Mouse (Mus musculus) CH12.LX (cell line): ENCODE results near the gene 1700037C18Rik. TPM values are rescaled to one million over a fixed set of nuclear protein-coding genes. Genes with fewer than 3 reads are reported as not detected.

Source experiments
- DNase-seq: peaks from one replicate; pipeline ENCODE4 v3.0.0-alpha.2; 2013; ENCODE audit errors: extremely low read depth
- H3K27ac ChIP-seq: 2 replicates; pipeline ENCODE4 v1.5.1; 2012; ENCODE audit warnings: low read depth, mild to moderate bottlenecking, control low read depth, moderate library complexity; ENCODE audit not compliant: insufficient read depth
- H3K27me3 ChIP-seq: replicated peaks from 2 replicates; pipeline ENCODE3; 2012; ENCODE audit warnings: inconsistent platforms
- H3K36me3 ChIP-seq, 2 experiments: replicated peaks in 1 of 2; 2 replicates each; pipeline versions ENCODE3 to v1.6.1; 2012; ENCODE audit warnings: inconsistent platforms in 1 of 2, low read length in 1 of 2, mild to moderate bottlenecking in 1 of 2, mixed read lengths in 1 of 2, moderate library complexity in 1 of 2; ENCODE audit not compliant: control insufficient read depth in 1 of 2, insufficient read depth in 1 of 2
- H3K4me1 ChIP-seq, 2 experiments: 2 replicates each; pipeline ENCODE4 v1.6.1; 2012; ENCODE audit warnings: inconsistent platforms in 1 of 2, moderate library complexity in 1 of 2; ENCODE audit not compliant: insufficient read depth in 2 of 2, control insufficient read depth in 1 of 2
- H3K4me2 ChIP-seq: 2 replicates; pipeline ENCODE4 v1.6.1; 2012; ENCODE audit warnings: low read depth, mild to moderate bottlenecking, control low read depth; ENCODE audit not compliant: poor library complexity, insufficient read depth, severe bottlenecking
- H3K4me3 ChIP-seq, 3 experiments: fragments of 150-350 bp in 1 of 3; sonication (generic) in 1 of 3; replicated peaks in 1 of 3; 2 replicates each; pipeline versions ENCODE3 to v1.5.1; 2011 to 2012; ENCODE audit warnings: low read depth in 2 of 3, low read length in 2 of 3, mild to moderate bottlenecking in 2 of 3, moderate library complexity in 2 of 3, control low read depth in 1 of 3, improper control_type of control experiment in 1 of 3, inconsistent platforms in 1 of 3, mixed read lengths in 1 of 3; ENCODE audit not compliant: poor library complexity in 1 of 3
- H3K79me2 ChIP-seq: replicated peaks from 2 replicates; pipeline ENCODE4 v1.6.1; 2012; ENCODE audit warnings: mild to moderate bottlenecking, moderate library complexity; ENCODE audit not compliant: control insufficient read depth, poor library complexity, insufficient read depth, severe bottlenecking; ENCODE audit errors: extremely low read depth
- H3K9ac ChIP-seq: 2 replicates; pipeline ENCODE4 v1.6.1; 2012; ENCODE audit warnings: low read depth, mild to moderate bottlenecking, control low read depth, moderate library complexity; ENCODE audit not compliant: insufficient read depth
- H3K9me3 ChIP-seq: replicated peaks from 2 replicates; pipeline ENCODE3; 2012; ENCODE audit warnings: low read length, inconsistent platforms, mixed read lengths
- BHLHE40 ChIP-seq: IDR thresholded peaks from 2 replicates; pipeline ENCODE4 v1.6.1; 2011; ENCODE audit warnings: mild to moderate bottlenecking, low read depth, low read length, improper control_type of control experiment
- CHD2 ChIP-seq: IDR thresholded peaks from 2 replicates; pipeline ENCODE4 v1.6.1; 2011; ENCODE audit warnings: low read length, improper control_type of control experiment
- CTCF ChIP-seq, 2 experiments: IDR thresholded peaks in 1 of 2; conservative IDR thresholded peaks in 1 of 2; 2 replicates each; pipeline ENCODE4 v1.5.1; 2011 to 2012; ENCODE audit warnings: low read depth in 2 of 2, low read length in 2 of 2, improper control_type of control experiment in 1 of 2, inconsistent platforms in 1 of 2, mild to moderate bottlenecking in 1 of 2, moderate library complexity in 1 of 2
- ELF1 ChIP-seq: IDR thresholded peaks from 2 replicates; pipeline ENCODE4 v1.6.1; 2014; ENCODE audit warnings: low read depth, mild to moderate bottlenecking, inconsistent platforms, low read length, improper control_type of control experiment
- EP300 ChIP-seq: IDR thresholded peaks from 2 replicates; pipeline ENCODE4 v1.6.1; 2011; ENCODE audit warnings: low read length, improper control_type of control experiment
- ETS1 ChIP-seq: conservative IDR thresholded peaks from 2 replicates; pipeline ENCODE4 v1.6.1; 2012; ENCODE audit warnings: low read depth, mild to moderate bottlenecking, inconsistent platforms, low read length, improper control_type of control experiment, moderate library complexity
- HCFC1 ChIP-seq: IDR thresholded peaks from 2 replicates; pipeline ENCODE4 v1.6.1; 2012; ENCODE audit warnings: low read depth, mild to moderate bottlenecking, inconsistent platforms, low read length, improper control_type of control experiment
- JUND ChIP-seq: conservative IDR thresholded peaks from 2 replicates; pipeline ENCODE4 v1.6.1; 2011; ENCODE audit warnings: low read depth, low read length, improper control_type of control experiment
- KAT2A ChIP-seq: IDR thresholded peaks from 2 replicates; pipeline ENCODE4 v1.6.1; 2012; ENCODE audit warnings: low read length, improper control_type of control experiment, inconsistent platforms; ENCODE audit not compliant: insufficient replicate concordance
- MAFK ChIP-seq: IDR thresholded peaks from 2 replicates; pipeline ENCODE4 v1.6.1; 2011; ENCODE audit warnings: low read length, improper control_type of control experiment; ENCODE audit not compliant: insufficient replicate concordance
- MAX ChIP-seq: IDR thresholded peaks from 2 replicates; pipeline ENCODE4 v1.6.1; 2011; ENCODE audit warnings: low read length, improper control_type of control experiment
- MXI1 ChIP-seq: IDR thresholded peaks from 2 replicates; pipeline ENCODE4 v1.6.1; 2011; ENCODE audit warnings: mild to moderate bottlenecking, low read depth, low read length, improper control_type of control experiment
- NRF1 ChIP-seq: IDR thresholded peaks from 2 replicates; pipeline ENCODE4 v1.6.1; 2014; ENCODE audit warnings: low read depth, mild to moderate bottlenecking, inconsistent platforms, low read length, improper control_type of control experiment, moderate library complexity
- PAX5 ChIP-seq: IDR thresholded peaks from 2 replicates; pipeline ENCODE4 v1.6.1; 2012; ENCODE audit warnings: low read length, inconsistent platforms, mixed read lengths
- POLR2AphosphoS2 ChIP-seq: IDR thresholded peaks from 2 replicates; pipeline ENCODE4 v1.6.1; 2011; ENCODE audit warnings: low read depth, low read length, improper control_type of control experiment
- RAD21 ChIP-seq: IDR thresholded peaks from 2 replicates; pipeline ENCODE4 v1.6.1; 2011; ENCODE audit warnings: low read depth, mild to moderate bottlenecking, low read length, improper control_type of control experiment, moderate library complexity
- TBP ChIP-seq: conservative IDR thresholded peaks from 2 replicates; pipeline ENCODE4 v1.6.1; 2011; ENCODE audit warnings: low read depth, low read length, improper control_type of control experiment
- TCF12 ChIP-seq: IDR thresholded peaks from 2 replicates; pipeline ENCODE4 v1.6.1; 2014; ENCODE audit warnings: low read depth, mild to moderate bottlenecking, inconsistent platforms, low read length, improper control_type of control experiment
- USF1 ChIP-seq: IDR thresholded peaks from 2 replicates; pipeline ENCODE4 v1.6.1; 2014; ENCODE audit warnings: low read depth, mild to moderate bottlenecking, inconsistent platforms, low read length, improper control_type of control experiment
- dilution Hi-C: fragments of 300-500 bp; cut with MboI; formaldehyde crosslinking; loops from 2 replicates; pipeline ENCODE4 v1.14.3; 2020; ENCODE audit warnings: low sequenced_read_pairs; ENCODE audit not compliant: extremely low pct_unique_long_range_greater_than_20kb, extremely low pct_ligation_motif_present
- in situ Hi-C: fragments of 300-500 bp; cut with MboI; formaldehyde crosslinking; loops from 3 replicates; pipeline ENCODE4 v1.14.3; 2019; ENCODE audit warnings: low sequenced_read_pairs, low pct_ligation_motif_present, low pct_unique_long_range_greater_than_20kb, mixed read lengths
- polyA plus RNA-seq: library from polyadenylated mRNA; unstranded; fragments of >175 nt; gene quantifications from 2 replicates; pipeline ENCODE4 v1.2.1, GENCODE M21; 2012; ENCODE audit warnings: low read depth; ENCODE audit not compliant: insufficient read length
- total RNA-seq, 2 experiments: library from RNA; depleted of rRNA; stranded (reverse); fragments of 300-350 nt in 1 of 2; fragments of >200 nt in 1 of 2; gene quantifications; 2 replicates each; pipeline ENCODE4 v1.2.3; 2012 to 2014

Gene 1700037C18Rik
- total and polyA plus RNA-seq, 3 experiments = 11.9 to 18.1 (median 14.7) TPM

DNA sequence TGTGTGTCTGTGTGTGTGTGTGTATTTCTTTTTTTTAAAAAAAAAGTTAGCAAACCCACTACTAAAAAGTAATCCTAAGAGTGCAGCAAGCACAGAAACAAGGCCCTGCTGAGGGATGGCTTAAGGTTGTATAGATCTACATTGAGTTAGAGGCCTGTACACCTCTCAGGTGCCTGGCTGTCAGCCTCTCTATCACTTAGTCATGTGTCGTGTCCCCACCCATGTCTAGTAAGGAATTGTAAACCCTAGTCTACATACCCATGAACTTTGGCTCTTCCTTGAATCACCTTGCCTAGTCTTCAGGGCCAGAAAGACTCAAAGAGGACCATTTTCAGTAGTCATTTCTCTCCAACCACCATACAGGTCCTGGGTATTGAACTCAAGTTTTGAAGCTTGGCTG, 11.9 kb downstream of the 1700037C18Rik start:
- Histone ChIP-seq H3K79me2 (peaks cover 21% of the 10 kb centered on the region), H3K27me3 (no peaks in the 10 kb centered on the region), H3K4me1 (peaks cover 9 to 27% of the 10 kb centered on the region in 2 experiments), H3K36me3 (peaks cover 55 to 81% of the 10 kb centered on the region in 2 experiments), H3K27ac (no peak overlapping the region), H3K9ac (no peak overlapping the region), H3K4me2 (no peak overlapping the region; the same call in 1 of the 2 replicates), H3K4me3 (no peak overlapping the region), H3K9me3 (no peaks in the 10 kb centered on the region)
- in situ Hi-C loops (no loop called here), dilution Hi-C loops (no loop called here)
- TF ChIP-seq JUND (no peak), CTCF (conservative IDR thresholded peaks at IDR 0.05 in 1 of 2, IDR thresholded peaks at IDR 0.05 in 1 of 2; ENCODE audit: low read depth in 2 of 2, low read length in 2 of 2) (no peak), RAD21 (no peak), CHD2 (no peak), USF1 (no peak), ELF1 (no peak), KAT2A (no peak), TCF12 (no peak), PAX5 (no peak), EP300 (no peak), MAFK (no peak), MXI1 (no peak), ETS1 (no peak), TBP (no peak), POLR2AphosphoS2 (no peak), HCFC1 (no peak), MAX (no peak), BHLHE40 (no peak), NRF1 (no peak)
- DNase-seq = no peak

DNA sequence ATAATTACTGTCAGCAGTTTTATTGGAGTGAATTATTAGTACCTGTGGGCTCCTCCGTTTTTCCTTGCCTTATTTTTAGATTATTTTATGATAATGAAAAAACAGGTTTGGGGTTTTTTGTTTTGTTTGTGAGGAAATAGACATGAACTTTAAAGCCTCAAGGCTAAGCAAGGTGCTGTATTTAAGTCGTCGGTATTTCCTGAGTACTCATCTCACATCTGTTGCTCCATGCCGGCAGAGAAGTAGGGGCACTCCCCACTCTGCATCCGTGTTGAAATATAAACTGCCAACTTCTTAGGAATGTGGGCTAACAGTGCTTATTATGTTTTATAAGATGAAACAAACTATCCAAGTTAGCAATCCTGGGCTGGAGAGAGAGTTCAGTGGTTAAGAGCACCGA, 12.4 kb downstream of the 1700037C18Rik start:
- TF ChIP-seq JUND = no peak
- TF ChIP-seq, all 38 proteins: peak for 0
- H3K79me2 ChIP-seq = peaks cover 23% of the 10 kb centered on the region
- dilution Hi-C loops = no loop called here
- H3K9ac ChIP-seq = peak overlapping the region; percentile 83
- peaks cover 9 to 27% of the 10 kb centered on the region in 2 experiments for H3K4me1 ChIP-seq
- no peaks in the 10 kb centered on the region for H3K9me3 ChIP-seq
- peak overlapping the region; percentile 75; the same call in 1 of the 2 replicates for H3K4me2 ChIP-seq
- peak overlapping the region in 2 of 3 experiments; percentile 57 to 59 for H3K4me3 ChIP-seq
- H3K27ac ChIP-seq = no peak overlapping the region
- no peaks in the 10 kb centered on the region for H3K27me3 ChIP-seq
- in situ Hi-C loops = no loop called here
- DNase-seq = no peak
- H3K36me3 ChIP-seq = peaks cover 50 to 80% of the 10 kb centered on the region in 2 experiments
